Mouse (Mus musculus): ENCODE results near the gene Myh11. TPM values are rescaled to one million over a fixed set of nuclear protein-coding genes. Genes with fewer than 3 reads are reported as not detected.

Gene Myh11
- polyA plus RNA-seq, 1 experiment, result 0.21 TPM

DNA sequence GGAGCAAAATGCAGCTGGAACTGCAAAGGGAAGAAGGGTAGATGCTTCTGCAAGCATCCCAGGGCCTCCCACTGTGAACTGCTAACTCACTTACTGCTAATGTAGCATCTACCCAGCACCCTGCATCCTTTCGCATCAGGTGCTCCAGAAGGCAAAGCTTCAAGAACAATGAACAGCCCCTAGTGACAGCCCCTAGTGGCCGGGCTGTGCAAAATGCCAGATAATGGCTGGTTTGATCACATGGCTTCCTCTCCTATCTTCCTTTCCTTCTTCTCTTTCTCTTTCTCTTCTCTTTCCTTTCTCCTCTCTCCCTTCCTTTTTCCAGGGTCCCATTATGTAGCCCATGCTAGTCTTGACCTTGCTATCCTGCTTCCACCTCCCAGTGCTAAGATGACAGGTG lies 48.6 kb downstream of the Myh11 start:
- H3K9ac ChIP-seq (ENCODE audit: low read depth, poor library complexity, severe bottlenecking), result no peak overlapping the region
- no peaks in the 10 kb centered on the region for H3K36me3 ChIP-seq (ENCODE audit: control insufficient read depth, insufficient read depth, low read length, poor library complexity, severe bottlenecking)
- no peak overlapping the region for H3K4me3 ChIP-seq (ENCODE audit: low read depth, low read length)
- H3K27me3 ChIP-seq (ENCODE audit: control insufficient read depth, insufficient read depth, low read length, poor library complexity, severe bottlenecking), result no peaks in the 10 kb centered on the region
- H3K27ac ChIP-seq (ENCODE audit: insufficient read depth, low read length), result no peak overlapping the region
- no peaks in the 10 kb centered on the region for H3K9me3 ChIP-seq (replicated peaks; ENCODE audit: control insufficient read depth, insufficient read depth, low read length, poor library complexity, severe bottlenecking)
- no peaks in the 10 kb centered on the region for H3K4me1 ChIP-seq (ENCODE audit: control insufficient read depth, insufficient read depth, low read length)
- TF ChIP-seq EP300 (IDR thresholded peaks at IDR 0.05; ENCODE audit: insufficient read depth, low read depth, low read length) (no peak), CTCF (IDR thresholded peaks at IDR 0.05; ENCODE audit: low read depth, low read length) (peak; percentile 54), POLR2A (IDR thresholded peaks at IDR 0.05; ENCODE audit: insufficient read depth, low read length) (no peak)

DNA sequence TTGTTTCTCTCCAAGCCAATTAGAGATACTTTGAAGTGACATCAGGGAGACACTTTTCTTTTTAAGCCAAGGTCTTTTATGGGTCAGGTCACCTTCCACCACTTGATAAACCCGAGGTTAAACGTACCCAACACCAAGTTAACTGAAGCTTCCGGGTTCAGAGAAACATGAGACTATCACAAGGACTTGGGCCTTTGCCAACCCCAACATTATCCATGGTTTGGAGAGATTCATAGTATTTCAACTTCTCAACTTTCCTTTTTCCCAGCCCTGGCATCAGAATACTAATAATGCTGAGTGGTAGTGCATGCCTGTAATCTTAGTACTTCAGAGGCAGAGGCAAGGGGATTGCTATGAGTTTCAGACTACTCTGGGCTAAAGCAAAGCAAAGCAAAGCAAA lies 49.1 kb downstream of the Myh11 start:
- Histone ChIP-seq H3K9me3 (replicated peaks; ENCODE audit: control insufficient read depth, insufficient read depth, low read length, poor library complexity, severe bottlenecking) (no peaks in the 10 kb centered on the region), H3K36me3 (ENCODE audit: control insufficient read depth, insufficient read depth, low read length, poor library complexity, severe bottlenecking) (no peaks in the 10 kb centered on the region), H3K4me1 (ENCODE audit: control insufficient read depth, insufficient read depth, low read length) (no peaks in the 10 kb centered on the region), H3K27ac (ENCODE audit: insufficient read depth, low read length) (no peak overlapping the region), H3K27me3 (ENCODE audit: control insufficient read depth, insufficient read depth, low read length, poor library complexity, severe bottlenecking) (no peaks in the 10 kb centered on the region), H3K4me3 (ENCODE audit: low read depth, low read length) (no peak overlapping the region), H3K9ac (ENCODE audit: low read depth, poor library complexity, severe bottlenecking) (no peak overlapping the region)
- TF ChIP-seq CTCF (IDR thresholded peaks at IDR 0.05; ENCODE audit: low read depth, low read length), result no peak
- no peak for TF ChIP-seq EP300 (IDR thresholded peaks at IDR 0.05; ENCODE audit: insufficient read depth, low read depth, low read length)
- no peak for TF ChIP-seq POLR2A (IDR thresholded peaks at IDR 0.05; ENCODE audit: insufficient read depth, low read length)

DNA sequence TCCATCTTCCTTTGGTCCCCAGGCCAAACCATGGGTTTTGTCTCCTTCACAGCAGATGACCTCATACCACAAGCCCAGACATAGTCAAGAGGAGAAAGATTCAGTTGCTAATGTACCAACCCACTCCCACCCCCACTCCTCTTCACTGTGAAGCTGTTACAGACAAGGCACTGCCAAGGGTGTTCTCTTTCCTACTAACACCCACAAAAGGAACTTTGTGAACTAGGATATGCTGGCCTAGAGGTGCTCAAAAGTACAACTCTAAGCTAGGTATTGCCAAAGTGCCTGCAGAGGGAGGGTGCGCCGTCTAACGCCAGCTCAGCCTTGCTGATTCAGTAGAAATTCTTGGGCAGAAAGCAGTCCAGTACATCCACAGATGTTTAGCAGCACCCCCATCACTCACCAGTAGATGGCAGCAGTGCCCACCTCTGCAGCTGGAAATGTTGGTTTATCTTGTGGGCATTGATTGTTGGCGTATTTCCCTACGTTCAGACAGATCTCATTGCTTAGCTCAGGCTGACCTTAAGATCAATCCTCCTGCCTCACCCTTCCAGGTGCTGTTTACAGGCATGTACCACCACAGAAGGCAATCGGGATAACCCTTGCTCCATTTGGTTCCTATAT lies 54.0 kb downstream of the Myh11 start:
- Histone ChIP-seq H3K36me3 (ENCODE audit: control insufficient read depth, insufficient read depth, low read length, poor library complexity, severe bottlenecking) (no peaks in the 10 kb centered on the region), H3K4me1 (ENCODE audit: control insufficient read depth, insufficient read depth, low read length) (no peaks in the 10 kb centered on the region), H3K27me3 (ENCODE audit: control insufficient read depth, insufficient read depth, low read length, poor library complexity, severe bottlenecking) (no peaks in the 10 kb centered on the region), H3K9me3 (replicated peaks; ENCODE audit: control insufficient read depth, insufficient read depth, low read length, poor library complexity, severe bottlenecking) (no peaks in the 10 kb centered on the region), H3K9ac (ENCODE audit: low read depth, poor library complexity, severe bottlenecking) (no peak overlapping the region), H3K4me3 (ENCODE audit: low read depth, low read length) (no peak overlapping the region), H3K27ac (ENCODE audit: insufficient read depth, low read length) (no peak overlapping the region)
- TF ChIP-seq CTCF (IDR thresholded peaks at IDR 0.05; ENCODE audit: low read depth, low read length), result peak; percentile 95
- TF ChIP-seq EP300 (IDR thresholded peaks at IDR 0.05; ENCODE audit: insufficient read depth, low read depth, low read length), result no peak
- no peak for TF ChIP-seq POLR2A (IDR thresholded peaks at IDR 0.05; ENCODE audit: insufficient read depth, low read length)

DNA sequence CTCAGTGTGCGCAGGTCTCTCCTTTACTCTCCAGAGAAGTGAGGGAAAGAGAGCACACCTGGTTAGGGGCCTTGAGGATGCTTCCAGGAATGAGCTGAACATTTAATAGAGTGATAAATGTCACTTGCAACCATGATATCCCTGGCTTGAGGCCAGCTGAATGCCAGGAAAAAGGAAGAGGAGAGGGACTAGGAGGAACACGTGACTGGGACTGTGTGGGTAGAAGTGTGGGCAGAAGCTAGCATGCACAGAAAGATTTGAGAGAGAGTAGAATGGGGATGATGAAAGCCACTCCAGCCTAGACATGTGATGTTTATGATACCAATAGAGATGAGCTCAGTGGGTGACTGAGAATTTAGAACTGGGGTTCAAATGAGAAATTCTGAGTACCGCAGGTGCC lies 76.0 kb downstream of the Myh11 start:
- H3K27me3 ChIP-seq (ENCODE audit: control insufficient read depth, insufficient read depth, low read length, poor library complexity, severe bottlenecking), result no peaks in the 10 kb centered on the region

DNA sequence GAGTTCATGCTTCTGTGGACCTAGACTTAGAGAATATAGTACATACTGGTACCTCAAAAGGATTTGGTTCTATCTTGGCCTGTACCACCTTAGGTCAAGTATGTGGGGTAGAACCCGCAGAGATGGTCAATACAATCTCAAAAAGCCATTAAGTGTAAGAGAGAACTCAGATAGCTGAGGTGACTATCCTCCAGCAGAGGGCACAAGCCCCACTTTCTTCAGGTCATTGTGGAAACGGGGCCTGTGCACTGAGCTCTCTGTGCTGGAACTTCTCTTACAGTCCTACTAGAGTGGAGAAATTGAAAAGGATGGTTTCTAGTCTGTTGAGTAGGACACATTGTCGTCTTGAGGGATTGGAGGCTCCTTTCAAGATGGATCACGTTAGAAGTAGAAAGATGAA lies 92.4 kb downstream of the Myh11 start:
- H3K9ac ChIP-seq (ENCODE audit: low read depth, poor library complexity, severe bottlenecking), result no peak overlapping the region
- no peaks in the 10 kb centered on the region for H3K27me3 ChIP-seq (ENCODE audit: control insufficient read depth, insufficient read depth, low read length, poor library complexity, severe bottlenecking)
- TF ChIP-seq POLR2A (IDR thresholded peaks at IDR 0.05; ENCODE audit: insufficient read depth, low read length), result no peak
- no peak for TF ChIP-seq EP300 (IDR thresholded peaks at IDR 0.05; ENCODE audit: insufficient read depth, low read depth, low read length)
- TF ChIP-seq CTCF (IDR thresholded peaks at IDR 0.05; ENCODE audit: low read depth, low read length), result peak; percentile 16
- no peaks in the 10 kb centered on the region for H3K36me3 ChIP-seq (ENCODE audit: control insufficient read depth, insufficient read depth, low read length, poor library complexity, severe bottlenecking)
- no peaks in the 10 kb centered on the region for H3K4me1 ChIP-seq (ENCODE audit: control insufficient read depth, insufficient read depth, low read length)
- H3K27ac ChIP-seq (ENCODE audit: insufficient read depth, low read length), result no peak overlapping the region
- H3K9me3 ChIP-seq (replicated peaks; ENCODE audit: control insufficient read depth, insufficient read depth, low read length, poor library complexity, severe bottlenecking), result no peaks in the 10 kb centered on the region
- H3K4me3 ChIP-seq (ENCODE audit: low read depth, low read length), result no peak overlapping the region

More for the DNA sequence above, 76.0 kb downstream of the Myh11 start:
- no peak overlapping the region for H3K9ac ChIP-seq (ENCODE audit: low read depth, poor library complexity, severe bottlenecking)
- no peak overlapping the region for H3K27ac ChIP-seq (ENCODE audit: insufficient read depth, low read length)
- no peaks in the 10 kb centered on the region for H3K4me1 ChIP-seq (ENCODE audit: control insufficient read depth, insufficient read depth, low read length)
- H3K36me3 ChIP-seq (ENCODE audit: control insufficient read depth, insufficient read depth, low read length, poor library complexity, severe bottlenecking), result no peaks in the 10 kb centered on the region
- TF ChIP-seq CTCF (IDR thresholded peaks at IDR 0.05; ENCODE audit: low read depth, low read length) (no peak), POLR2A (IDR thresholded peaks at IDR 0.05; ENCODE audit: insufficient read depth, low read length) (no peak), EP300 (IDR thresholded peaks at IDR 0.05; ENCODE audit: insufficient read depth, low read depth, low read length) (no peak)
- H3K9me3 ChIP-seq (replicated peaks; ENCODE audit: control insufficient read depth, insufficient read depth, low read length, poor library complexity, severe bottlenecking), result no peaks in the 10 kb centered on the region
- no peak overlapping the region for H3K4me3 ChIP-seq (ENCODE audit: low read depth, low read length)

DNA sequence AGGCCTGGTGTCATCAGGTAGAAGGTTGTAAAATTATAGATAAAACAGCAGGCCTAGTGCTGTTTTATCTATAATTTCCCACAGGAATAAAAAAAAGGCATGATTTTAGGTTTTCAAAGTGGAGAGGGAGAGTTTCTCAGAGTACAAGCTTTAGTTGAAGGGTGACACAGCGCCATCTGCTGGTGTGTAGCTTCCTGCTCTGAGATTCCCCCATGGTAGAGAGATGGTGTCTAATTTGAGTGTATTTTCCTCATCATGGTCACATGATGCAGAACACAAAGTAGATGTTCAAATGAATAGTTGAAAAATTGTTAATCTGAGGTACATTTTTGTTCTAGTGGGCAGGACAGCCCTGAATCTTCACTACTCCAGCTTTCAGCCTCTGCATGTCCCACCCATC lies 95.7 kb downstream of the Myh11 start:
- Histone ChIP-seq H3K4me3 (ENCODE audit: low read depth, low read length) (no peak overlapping the region), H3K27me3 (ENCODE audit: control insufficient read depth, insufficient read depth, low read length, poor library complexity, severe bottlenecking) (no peaks in the 10 kb centered on the region), H3K27ac (ENCODE audit: insufficient read depth, low read length) (no peak overlapping the region), H3K36me3 (ENCODE audit: control insufficient read depth, insufficient read depth, low read length, poor library complexity, severe bottlenecking) (peaks cover 22% of the 10 kb centered on the region), H3K9ac (ENCODE audit: low read depth, poor library complexity, severe bottlenecking) (no peak overlapping the region), H3K4me1 (ENCODE audit: control insufficient read depth, insufficient read depth, low read length) (no peaks in the 10 kb centered on the region), H3K9me3 (replicated peaks; ENCODE audit: control insufficient read depth, insufficient read depth, low read length, poor library complexity, severe bottlenecking) (no peaks in the 10 kb centered on the region)
- TF ChIP-seq CTCF (IDR thresholded peaks at IDR 0.05; ENCODE audit: low read depth, low read length), result no peak

Data from ES-Bruce4 (cell line).